Mouse (Mus musculus) right cerebral cortex, postnatal 25 days (tissue): ENCODE results near the gene Nup107.

Source experiments
- DNase-seq: peaks from one replicate; pipeline ENCODE4 v3.0.0; 2022

Gene Nup107

DNA sequence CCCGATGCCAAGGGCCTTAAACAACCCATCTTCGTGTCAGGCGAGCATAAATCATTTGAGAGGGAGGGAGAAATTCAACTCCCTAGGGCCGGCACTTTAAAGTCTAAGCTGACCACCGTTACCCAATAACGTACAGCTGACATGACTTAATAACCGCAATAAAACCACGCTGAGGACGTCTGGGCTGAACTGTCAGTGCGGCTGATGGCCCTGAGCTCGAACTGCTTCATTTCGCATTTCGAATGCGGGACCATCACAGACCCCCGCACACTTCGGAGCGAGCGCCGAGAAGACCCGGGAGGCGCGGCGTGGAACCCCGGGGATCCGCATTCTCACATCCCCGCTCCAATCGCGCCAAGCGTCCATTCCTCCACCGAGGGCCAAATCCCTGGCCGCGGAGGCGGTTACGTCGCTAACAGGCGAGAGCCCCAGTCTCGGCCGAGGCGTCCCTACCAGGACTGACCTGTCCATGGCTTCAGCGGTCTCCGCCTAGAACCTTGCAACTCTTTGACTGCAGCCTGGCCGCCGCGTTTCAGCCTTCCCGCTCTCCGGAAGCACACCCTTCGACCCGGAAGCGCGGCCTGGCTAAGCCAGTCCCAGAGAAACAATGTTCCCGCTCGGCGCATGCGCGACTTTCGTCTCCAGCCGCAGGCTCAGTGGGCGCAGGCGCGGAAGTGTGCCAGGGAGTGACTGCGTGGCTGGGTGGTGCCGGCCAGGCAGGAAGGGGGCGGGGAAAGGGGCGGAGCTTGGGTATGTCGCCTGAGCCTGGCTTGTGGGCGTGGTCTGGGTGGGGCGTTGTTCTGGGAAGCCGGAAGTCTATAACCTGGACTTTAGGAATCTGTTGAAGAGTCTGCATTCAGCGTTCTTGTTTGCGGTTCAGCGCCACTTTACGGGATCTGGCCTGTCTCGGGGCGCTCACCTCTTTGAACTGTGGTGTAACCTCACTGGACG, at the start of gene Nup107:
Gene Nup107 (minus strand): TSS at position 565 of the 951 bp plus-strand sequence.
- DNase-seq, result peak; percentile 100

GRCm38 (mm10) chr10:117841765-117842164, 49.3 kb upstream of the Nup107 start:
- no peak for DNase-seq

GRCm38 (mm10) chr10:117840431-117840995, 48.0 kb upstream of the Nup107 start:
- no peak for DNase-seq

GRCm38 (mm10) chr10:117839737-117840136, 47.2 kb upstream of the Nup107 start:
- no peak for DNase-seq

DNA sequence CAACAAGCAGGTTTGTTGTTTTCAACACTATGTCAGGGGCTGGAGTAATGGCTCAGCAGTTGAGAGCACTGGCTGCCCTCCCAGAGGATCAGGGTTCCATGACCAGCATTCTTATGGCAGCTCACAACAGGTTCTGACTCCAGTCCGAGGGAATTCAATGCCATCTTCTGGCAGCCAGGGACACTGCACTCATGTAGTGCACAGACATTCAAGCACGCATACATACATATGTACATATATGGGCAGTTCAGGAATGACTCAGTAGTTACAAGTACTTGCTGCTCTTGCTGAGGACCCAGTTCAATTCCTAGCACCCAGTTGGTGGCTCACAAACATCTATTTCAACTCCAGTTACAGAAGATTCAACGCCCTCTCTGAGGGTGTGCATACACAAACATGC, 46.4 kb upstream of the Nup107 start:
- DNase-seq, result no peak

DNA sequence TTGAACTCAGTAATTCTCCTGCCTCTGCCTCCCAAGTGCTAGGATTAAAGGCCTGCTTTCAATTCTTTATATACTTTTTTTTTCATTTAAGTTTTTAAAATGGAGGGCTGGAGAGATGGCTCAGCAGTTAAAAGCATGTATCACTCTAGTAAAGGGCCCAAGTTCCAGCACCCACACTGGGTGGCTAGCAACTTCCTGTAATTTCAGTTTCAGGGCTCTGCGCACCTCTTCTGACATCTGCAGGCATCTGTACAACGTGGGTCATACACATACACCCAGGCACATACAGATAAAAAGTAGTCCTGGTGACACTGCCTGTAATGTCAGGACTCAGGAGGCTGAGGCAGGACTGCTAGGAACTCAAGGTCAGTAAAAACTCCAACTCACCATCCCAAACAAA, 43.8 kb upstream of the Nup107 start:
- no peak for DNase-seq

- no peak for DNase-seq
These were observed 42.9 kb upstream of the Nup107 start for GRCm38 (mm10) chr10:117835453-117835852.

DNA sequence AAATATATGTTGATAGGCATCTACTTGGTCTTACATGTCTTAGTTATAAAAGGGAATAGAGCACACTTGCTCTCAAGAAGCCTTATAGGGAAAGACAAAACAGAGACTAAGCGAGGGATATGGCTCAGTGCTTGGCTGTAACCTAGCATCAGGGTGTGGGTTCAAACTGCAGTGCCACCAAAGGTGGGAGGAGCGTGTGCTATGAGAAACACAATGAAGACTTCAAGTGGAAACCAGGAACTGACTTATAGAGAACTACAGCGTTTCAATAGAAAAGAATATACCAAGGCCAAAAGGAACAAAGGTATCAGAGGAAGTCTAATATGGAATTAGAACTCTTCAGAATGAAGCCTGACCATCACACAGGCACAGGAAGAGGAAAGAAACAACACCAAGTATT, 38.3 kb upstream of the Nup107 start:
- no peak for DNase-seq

GRCm38 (mm10) chr10:117829472-117830155, 37.1 kb upstream of the Nup107 start:
- DNase-seq, result no peak

GRCm38 (mm10) chr10:117829022-117829421, 36.5 kb upstream of the Nup107 start:
- no peak for DNase-seq

DNA sequence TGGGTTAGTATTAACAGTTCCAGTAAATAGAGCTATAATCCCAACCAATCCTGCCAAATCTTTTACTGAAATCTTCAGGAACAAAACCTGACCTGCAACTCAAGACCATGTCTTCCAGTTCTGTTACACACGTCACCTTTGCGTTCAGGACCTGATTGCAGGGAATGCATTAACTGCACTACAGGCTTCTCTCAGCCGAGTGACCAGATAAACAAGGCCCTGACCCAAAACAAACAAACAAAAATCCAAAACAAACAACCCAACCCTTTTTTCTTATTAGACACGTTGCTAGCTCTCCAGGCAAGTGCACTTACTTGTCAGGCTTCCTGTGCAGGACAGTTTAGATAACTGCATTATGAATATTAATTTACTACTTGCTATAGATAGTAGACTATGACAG, 36.0 kb upstream of the Nup107 start:
- DNase-seq, result no peak

DNA sequence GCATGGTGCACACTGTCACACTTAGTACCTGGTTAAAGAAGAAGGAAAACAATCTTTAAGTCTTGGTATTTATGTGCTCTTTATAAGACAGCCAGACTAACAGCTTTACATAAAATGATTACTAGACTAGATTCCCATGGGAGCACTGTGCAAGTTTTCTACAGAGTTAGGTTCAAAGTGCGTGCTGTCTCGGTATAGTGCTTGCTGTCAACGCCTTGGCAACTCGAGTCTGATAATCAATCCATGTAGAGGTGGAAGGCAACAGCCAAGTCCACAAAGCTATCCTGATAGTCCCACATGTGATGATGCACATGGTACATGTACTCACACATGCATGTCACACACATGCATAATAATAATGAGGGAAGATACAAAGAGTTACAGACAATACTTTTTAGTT, 32.1 kb upstream of the Nup107 start:
- DNase-seq, result no peak

DNA sequence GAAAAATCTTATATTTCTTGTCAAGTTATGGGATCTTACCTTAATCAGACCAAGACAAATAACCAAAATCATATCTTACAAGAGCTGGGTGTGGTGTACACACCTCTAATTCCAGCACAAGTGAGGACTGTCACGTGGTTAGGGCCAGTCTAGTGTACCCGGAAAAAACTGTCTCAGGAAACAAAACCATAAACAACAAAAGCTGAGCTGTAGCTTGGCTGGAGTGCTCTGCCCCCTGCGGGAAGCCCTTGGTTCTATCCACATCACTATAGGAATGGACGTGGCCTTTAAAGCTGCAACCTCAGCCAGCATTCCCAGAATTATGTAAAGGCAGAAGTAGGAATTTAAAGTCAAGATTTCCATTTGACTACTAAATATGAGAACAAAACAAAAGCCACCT, 31.6 kb upstream of the Nup107 start:
- no peak for DNase-seq

DNA sequence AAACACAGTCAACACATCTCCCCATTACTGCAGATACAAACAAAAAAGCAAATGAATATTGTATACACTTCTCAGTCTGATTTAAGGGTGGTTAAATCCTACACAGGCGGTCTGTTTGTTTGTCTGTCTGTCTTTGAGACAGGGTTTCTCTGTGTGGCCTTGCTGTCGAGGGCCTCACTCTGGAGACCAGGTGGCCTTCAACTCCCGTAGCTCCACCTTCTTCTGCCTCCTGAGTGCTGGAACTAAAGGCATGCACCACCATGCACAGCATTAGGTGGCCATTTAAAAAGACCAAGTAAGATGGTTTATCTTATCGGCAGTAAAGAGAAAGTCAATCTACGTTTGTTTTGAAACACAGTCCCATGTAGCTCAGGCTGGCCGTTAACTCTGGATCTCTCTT, 30.8 kb upstream of the Nup107 start:
- DNase-seq, result no peak

GRCm38 (mm10) chr10:117818600-117818999, 26.1 kb upstream of the Nup107 start:
- no peak for DNase-seq

DNA sequence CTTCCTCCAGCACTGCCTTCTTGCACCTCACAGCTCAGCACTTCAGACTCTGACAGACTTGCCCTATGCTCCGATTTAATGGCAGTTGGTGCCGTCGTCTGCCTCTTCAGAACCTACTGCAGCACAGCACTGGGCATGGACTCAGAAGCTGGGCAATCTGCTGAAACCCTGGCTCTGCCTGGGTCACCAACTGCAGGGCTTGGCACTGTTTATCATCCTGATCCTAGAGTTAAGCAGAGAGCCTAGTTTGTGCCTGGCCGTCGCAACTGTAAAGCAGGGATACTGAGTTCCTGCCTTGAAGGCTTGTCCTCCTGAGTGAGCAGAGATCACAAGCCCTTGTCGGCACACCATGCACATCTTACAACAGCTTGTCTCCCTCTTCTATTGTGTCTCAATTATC, 24.2 kb upstream of the Nup107 start:
- no peak for DNase-seq

- no peak for DNase-seq
These were observed 20.0 kb upstream of the Nup107 start for GRCm38 (mm10) chr10:117812501-117812900.

DNA sequence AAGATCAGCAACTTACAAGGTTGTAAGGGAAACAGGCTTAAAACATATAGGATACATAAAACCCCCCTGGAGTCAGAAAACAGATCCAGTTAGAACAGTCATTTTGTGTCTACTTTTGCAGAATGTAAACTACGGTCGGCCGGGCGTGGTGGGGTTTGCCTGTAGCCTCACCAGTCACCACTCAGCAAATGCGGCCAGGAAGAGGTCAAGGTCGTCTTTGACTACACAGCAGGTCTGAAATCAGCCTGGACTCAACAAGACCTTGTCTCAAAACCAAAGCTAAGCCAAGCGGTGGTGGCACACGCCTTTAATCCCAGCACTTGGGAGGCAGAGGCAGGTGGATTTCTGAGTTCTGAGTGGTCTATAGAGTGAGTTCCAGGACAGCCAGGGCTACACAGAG, 19.1 kb upstream of the Nup107 start:
- DNase-seq, result no peak

GRCm38 (mm10) chr10:117810506-117810905, 18.0 kb upstream of the Nup107 start:
- no peak for DNase-seq

DNA sequence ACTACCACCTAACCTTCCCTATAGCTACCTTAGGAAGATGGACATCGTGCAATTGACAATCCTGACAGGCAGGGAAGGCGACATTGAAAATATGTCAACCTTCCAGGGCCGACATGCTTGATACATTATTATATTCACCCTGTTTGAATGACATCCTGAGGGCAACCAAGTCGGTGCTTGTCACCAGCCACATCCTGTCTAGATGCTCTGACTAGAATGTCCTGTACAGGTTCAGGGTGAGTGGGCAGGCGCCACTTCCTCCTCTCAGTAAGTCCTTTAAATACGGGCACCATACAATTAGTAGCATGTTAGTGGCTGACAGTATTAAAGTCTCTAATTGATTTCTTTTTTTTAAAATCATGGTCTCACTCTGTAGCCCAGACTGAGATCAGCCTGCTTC, 15.6 kb upstream of the Nup107 start:
- DNase-seq, result no peak

DNA sequence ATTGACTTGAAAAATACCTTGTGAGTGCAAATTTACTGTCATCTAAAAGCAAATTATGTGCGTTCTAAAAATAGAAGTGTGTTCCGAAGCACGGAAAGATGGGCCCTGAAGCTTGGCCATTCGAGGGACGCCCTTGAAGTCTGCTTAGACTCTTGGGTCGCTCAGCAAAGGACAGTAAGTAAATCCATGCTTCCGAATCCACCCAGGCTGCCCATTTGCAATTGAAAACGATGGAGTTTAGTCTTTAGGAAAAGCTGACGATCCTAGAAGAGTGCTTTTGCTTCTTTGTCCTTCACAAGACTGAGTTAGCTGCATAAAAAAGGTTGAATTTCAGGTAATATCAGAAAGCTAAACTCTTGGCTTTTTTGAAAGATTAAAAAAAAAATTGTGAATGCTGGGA, 13.4 kb upstream of the Nup107 start:
- DNase-seq, result no peak

DNA sequence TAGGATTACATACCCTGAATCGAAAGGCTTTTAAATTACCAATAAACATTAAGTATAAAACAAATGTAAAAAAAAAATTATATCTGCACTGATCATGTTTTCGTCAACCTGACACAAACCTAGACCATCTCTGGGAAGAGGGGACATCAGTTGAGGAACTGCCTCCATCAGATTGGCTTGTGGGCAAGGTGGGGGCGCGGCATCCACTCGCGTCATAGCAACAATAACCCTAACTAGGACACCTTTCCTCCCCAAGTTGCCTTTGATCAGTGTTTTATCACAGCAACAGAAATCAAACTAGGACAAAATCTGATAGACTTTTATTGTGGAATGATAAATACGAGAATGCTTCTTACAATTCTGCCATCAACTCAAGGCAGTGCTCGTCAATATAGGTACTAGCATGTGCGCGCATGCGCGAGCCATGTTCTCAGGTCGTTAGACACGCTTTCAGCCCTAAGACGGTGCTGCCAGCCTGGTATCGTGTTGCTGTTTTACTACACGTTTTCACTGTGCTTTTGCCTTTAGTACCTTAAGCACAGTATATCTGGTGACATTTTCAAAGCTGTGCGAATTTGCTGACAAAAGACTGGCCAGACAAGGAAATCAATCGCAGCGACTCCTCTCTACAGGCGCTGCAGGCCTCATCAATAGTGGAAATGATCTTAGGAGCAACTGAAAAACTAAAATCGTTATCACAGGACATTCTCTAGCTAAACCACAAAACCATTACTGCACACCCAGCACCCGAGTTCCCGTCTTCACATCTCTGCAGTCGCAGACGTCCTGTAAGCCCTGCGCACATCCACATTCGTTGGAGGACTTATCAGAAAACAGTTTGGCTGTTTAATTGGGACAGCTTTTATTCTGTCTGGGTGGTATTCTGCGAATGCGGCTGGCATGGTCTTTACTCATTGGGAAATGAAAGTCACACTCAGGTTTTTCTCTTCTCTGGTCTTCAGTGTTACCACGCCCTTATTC, 11.7 kb upstream of the Nup107 start:
- no peak for DNase-seq

GRCm38 (mm10) chr10:117801886-117802285, 9.4 kb upstream of the Nup107 start:
- no peak for DNase-seq
